Mouse (Mus musculus): Measurements from ENCODE around the gene Imp3.

- TF ChIP-seq CTCF (IDR thresholded peaks at IDR 0.05; ENCODE audit: control insufficient read depth, insufficient read depth, insufficient read length) (no peak), MYOD1 (IDR thresholded peaks at IDR 0.05; ENCODE audit: control insufficient read depth, insufficient read length, low read depth) (no peak), MAX (IDR thresholded peaks at IDR 0.05) (no peak), USF1 (IDR thresholded peaks at IDR 0.05; ENCODE audit: low read depth) (no peak), CEBPB (IDR thresholded peaks at IDR 0.05; ENCODE audit: low read depth) (no peak), MYOG (IDR thresholded peaks at IDR 0.05; ENCODE audit: control insufficient read depth, extremely low read depth, insufficient read length) (no peak), FOSL1 (IDR thresholded peaks at IDR 0.05; ENCODE audit: insufficient read depth, low read length, poor library complexity, severe bottlenecking) (no peak)
Measured at GRCm38 (mm10) chr9:56900060-56900459, 37.2 kb upstream of the Imp3 start.
